Mouse (Mus musculus): ENCODE measurements around the gene Olfr96.

The Olfr96 gene

DNA sequence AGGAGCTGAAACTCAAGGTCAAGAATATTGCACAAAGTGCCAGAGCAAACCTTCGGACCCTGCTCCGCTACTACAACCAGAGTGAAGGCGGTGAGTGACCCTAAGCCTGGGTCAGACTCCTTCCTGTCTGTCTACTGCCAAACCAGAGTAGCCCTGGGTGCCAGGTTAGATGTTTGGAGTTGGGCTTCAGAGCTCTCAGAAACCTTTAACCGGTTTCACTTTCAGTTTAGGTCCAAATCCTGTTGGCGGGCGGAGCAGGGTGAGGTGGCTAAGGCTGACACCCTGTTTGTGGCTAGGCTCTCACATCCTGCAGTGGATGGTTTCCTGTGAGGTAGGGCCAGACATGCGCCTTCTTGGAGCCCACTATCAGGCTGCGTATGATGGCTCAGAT lies 50.8 kb downstream of the Olfr96 start:
- DNase-seq (ENCODE audit: low spot score in 2 of 2): no peak

DNA sequence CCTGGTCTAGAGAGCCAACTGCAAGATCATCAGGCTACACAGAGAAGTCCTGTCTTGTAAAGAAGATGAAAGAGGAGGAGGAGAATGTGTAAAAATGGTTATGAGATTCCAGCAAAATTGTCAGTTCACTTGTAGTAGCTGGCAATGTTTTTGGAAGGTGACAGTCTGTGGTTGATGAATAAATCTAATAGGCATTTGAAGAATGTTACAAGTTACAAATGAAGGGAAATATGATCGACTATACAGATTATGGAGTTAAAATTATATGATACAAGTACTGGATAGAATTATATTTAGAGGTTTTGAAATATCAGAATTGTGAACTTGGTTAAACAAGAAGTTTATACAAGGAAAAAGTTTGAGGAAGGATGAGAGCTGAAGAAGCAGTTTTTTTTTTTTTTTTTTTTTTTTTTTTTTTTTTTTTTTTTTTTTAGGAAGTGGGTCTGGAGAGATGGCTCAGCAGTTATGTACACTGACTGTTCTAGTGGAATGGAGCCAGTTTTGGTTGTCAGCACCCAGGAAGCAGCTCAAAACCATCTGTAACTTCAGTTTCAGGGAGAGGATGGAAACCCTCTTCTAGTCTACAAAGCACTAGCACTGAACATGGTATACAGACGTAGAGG lies 55.8 kb downstream of the Olfr96 start:
- DNase-seq (ENCODE audit: low spot score in 2 of 2): no peak
